Mouse (Mus musculus): ENCODE measurements around the gene Piwil1.
"Not testable (repeated sequence)": the region's sequence is repeated elsewhere in the genome, so short reads cannot be mapped to it uniquely, and the experiment has no call there.

The Piwil1 gene

GRCm38 (mm10) chr5:128708929-128709328 is 6.6 kb downstream of the Piwil1 start:
- DNase-seq (ENCODE audit: low read depth, low spot score), result no peak

DNA sequence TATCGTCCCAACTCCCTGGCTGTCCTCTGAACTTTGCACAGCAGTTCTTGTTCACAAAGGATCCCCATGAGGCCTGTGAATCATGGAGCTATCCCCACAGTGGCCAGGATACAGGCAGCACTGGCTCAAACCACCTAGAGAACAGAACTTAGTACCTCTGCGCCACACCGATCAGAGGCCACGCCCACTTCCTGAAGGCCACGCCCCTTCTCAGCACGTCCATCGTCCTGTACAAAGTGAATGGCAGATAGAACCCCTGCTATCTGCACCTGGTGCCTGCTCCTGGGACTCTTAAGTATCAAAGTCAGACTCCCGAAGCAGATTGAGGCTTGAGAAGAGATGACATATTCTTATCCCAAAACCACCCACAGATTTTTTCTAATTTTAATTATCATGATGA is 8.3 kb downstream of the Piwil1 start:
- no peak for DNase-seq (ENCODE audit: low read depth, low spot score)

DNA sequence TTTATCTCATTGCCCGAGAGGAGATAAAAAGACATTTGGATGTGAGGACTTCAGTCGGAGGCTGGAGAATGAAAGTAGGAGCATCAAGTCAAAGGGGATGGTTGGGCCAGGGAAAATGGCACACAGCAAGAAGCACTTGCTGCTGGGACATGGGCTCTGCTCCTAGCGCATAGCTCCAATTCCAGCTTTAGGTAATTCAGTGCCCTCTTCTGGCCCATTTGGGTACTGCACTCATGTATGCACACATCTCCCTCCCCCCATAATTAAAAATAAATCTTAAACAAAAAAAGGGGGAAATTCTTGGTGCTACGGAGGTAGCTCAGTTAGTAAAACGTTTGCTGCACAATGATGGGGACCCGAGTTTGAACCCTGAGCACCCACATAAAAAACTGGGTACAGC is 9.5 kb downstream of the Piwil1 start:
- DNase-seq (ENCODE audit: low read depth, low spot score), result no peak

- DNase-seq (ENCODE audit: low read depth, low spot score), result no peak
These were observed 12.8 kb downstream of the Piwil1 start for GRCm38 (mm10) chr5:128715171-128715570.

DNA sequence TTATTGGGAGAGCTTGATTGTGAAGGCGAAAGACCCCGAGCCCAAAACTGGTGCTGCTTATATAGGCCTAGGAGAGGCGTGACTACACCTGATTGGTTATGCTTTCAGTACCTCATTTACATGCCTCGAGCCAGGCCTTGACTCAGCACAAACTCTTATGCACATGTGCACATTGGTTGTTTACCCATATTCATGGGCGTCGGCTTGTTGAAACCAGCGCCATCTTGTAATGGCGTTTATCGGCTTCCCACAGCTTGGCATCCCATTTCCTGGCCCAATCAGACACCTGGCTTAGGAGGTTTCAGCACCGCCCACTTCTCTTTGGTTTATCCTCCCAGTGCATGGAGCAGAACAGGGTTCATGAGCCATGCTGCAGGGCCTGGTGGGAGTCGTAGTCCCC is 18.1 kb downstream of the Piwil1 start:
- not testable (repeated sequence) for DNase-seq (ENCODE audit: low read depth, low spot score)

DNA sequence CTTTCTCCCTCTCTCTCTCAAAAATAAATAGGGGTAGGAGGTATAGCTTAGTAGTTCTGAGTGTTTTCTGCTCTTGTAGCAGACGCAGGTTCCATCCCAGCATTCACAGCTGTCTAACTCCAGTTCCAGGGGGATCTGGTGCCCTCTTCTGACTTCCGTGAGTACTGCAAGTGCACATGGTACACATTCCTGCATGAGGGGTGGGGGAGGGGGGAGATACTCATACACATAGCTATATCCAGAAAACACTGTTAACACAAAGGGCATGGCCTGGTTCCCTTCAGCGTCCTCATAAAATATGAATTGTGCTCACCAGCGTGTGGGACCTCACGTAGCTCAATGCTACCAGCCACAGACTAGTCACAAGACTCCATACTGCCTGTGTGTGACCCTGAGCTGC is 27.0 kb downstream of the Piwil1 start:
- no peak for DNase-seq (ENCODE audit: low read depth, low spot score)

DNA sequence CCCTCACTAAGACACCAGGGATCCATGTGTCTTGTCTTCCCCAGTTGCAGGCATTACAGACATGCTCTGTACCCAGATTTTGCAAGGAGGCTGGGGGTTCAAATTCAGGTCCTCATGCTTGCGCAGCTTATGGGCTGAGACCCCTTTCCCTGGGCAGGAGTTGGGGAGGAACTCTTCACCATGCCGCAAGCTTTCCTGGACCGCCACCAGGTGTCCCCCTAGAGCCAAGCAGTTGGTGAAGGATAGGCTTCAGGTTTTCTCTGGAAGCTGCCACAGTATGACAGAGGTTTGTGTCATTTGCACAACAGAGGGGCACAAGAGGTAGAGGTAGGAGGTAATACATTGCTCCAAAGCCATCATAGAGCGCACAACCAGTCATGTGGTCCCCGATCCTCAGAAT is 28.3 kb downstream of the Piwil1 start:
- peak; percentile 40 for DNase-seq (ENCODE audit: low read depth, low spot score)

GRCm38 (mm10) chr5:128732416-128733014 is 30.2 kb downstream of the Piwil1 start:
- peak; percentile 29 for DNase-seq (ENCODE audit: low read depth, low spot score)

- peak; percentile 92 for DNase-seq (ENCODE audit: low read depth, low spot score)
These were observed 31.6 kb downstream of the Piwil1 start for GRCm38 (mm10) chr5:128733955-128734354.

- DNase-seq (ENCODE audit: low read depth, low spot score), result no peak
These were observed 33.6 kb downstream of the Piwil1 start for GRCm38 (mm10) chr5:128735921-128736320.

DNA sequence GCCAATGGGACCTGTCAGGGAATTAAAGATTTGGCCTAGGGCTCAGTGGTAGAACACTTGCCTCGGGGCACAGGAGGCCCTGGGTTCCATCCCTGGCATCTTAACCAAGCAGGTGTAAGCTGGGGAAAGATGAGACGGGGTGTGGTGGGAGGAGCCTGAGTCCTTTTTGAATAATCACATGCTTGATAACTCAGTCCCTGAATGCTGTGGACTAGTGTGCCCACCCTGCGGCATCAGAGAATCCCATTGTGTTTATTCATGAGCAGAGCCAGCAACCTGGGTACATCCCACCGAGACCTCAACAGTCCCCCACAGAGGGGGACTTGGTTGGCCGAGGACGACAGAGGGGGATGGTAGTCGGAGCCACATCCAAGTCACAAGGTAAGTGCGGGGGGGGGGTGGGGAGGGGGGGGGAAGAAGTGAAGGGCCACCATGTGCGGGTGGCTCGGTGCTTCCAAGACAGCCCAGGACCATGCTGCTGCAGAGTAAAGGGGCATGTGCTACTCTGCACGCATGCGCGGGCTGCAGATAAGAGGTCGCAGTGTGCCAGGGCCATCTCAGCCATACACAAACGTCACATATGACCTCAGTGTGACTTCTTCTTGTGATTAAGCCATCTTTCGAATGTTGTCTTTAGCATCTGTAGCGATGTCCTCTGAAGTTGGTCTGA is 37.0 kb downstream of the Piwil1 start:
- DNase-seq (ENCODE audit: low read depth, low spot score), result no peak

GRCm38 (mm10) chr5:128739838-128740171 is 37.5 kb downstream of the Piwil1 start:
- no peak for DNase-seq (ENCODE audit: low read depth, low spot score)

DNA sequence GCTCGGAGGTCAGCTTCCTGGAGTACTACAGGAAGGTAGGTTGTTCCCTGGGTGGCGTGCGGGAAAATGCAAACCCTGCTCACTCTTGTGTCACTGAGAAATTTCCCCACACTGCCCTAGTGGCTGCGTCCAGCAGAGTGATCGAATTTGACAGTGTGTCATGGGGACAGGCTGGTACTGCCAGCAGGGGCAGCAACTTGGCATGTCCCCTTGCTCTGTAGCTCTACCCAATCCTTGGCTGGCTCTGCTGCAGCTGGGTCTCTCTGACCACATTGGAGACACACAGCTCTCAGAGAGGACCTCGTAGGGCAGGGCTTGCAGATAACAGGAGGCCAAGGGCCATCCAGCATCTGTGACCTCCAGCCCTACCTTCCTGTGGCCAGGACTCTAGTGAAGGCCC is 42.0 kb downstream of the Piwil1 start:
- DNase-seq (ENCODE audit: low read depth, low spot score), result no peak

DNA sequence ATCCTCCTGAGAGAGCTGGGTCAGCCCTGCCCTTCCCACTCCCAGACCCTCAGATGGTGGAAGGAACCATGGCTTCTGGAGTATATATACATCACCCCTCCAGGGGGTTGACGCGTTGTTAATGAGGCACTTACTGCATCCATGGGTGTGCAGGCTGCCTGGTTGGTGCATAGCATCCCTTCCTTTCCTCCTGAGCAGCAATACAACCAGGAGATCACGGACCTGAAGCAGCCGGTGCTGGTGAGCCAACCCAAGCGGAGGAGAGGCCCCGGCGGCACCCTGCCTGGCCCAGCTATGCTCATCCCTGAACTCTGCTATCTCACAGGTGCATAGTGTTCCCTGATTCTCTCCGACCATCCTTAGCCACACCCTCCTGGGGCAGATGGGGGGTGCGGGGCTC is 42.9 kb downstream of the Piwil1 start:
- DNase-seq (ENCODE audit: low read depth, low spot score), result no peak

DNA sequence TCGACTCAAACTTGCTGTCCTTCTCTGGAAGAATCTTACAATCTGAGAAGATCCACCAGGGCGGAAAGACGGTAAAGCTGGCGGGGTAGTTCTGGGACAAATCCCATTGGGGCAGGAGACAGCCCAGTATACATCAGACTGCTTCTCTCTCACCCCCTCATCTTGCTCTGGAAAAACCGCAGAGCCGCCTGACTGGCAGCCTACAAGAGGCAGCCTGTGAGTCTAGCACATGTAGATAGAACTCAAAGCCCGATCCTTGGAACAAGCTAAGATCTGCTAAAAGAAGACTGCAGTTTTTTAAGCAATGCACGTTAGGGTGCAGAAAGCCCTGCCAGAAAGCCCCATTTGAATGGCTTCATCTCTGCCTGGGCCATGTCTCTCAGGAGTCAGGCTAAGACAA is 43.9 kb downstream of the Piwil1 start:
- no peak for DNase-seq (ENCODE audit: low read depth, low spot score)

GRCm38 (mm10) chr5:128761118-128761517 is 58.8 kb downstream of the Piwil1 start:
- no peak for DNase-seq (ENCODE audit: low read depth, low spot score)

DNA sequence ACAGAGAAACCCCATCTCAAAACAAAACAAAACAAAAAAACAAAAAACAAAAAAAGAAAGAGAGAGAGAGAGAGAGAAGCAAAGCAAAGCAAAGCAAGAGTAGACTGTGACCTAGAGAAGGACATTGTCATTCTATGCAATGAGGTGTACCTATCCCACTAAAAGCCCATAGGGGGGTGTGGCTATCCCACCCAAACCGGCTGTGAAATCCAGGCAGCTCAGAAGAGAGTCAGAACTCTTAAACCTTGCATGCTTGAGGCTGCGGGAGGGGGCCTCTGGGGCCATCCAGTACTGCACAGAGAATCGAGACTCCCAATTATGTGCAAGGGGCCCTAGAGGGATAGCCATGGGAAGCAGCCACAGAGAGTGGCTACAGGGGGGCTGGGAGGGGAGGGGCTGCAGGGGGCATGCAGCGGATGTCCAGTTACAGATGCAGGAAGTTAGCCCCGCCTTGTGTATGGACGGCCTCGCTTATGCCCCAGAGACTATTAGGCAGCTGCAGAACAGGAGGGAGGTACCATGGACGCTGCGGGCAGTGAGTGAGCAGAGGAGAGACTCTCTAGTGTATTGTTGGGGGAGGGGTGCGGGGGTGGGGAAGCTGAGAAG is 66.8 kb downstream of the Piwil1 start:
- DNase-seq (ENCODE audit: low read depth, low spot score), result no peak

DNA sequence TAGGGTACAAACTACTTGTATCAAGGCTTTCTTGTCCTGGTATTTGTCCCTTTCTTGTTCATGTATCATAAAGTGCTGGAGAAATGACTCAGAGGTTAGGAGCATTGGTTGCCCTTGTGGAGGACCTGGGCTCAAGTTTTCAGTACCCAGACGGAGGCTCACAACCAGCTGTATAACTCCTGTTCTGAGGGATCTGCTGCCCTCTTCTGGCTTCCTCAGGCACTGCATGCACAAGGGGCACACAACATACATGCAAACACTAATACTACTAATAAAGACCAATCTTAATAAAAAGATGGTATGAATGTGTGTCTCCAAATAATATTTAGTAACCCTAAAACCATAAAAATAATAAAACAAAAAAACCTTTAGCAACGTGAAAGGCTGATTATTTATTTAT is 74.1 kb downstream of the Piwil1 start:
- no peak for DNase-seq (ENCODE audit: low read depth, low spot score)

- no peak for DNase-seq (ENCODE audit: low read depth, low spot score)
These were observed 79.3 kb downstream of the Piwil1 start for GRCm38 (mm10) chr5:128781621-128782020.

DNA sequence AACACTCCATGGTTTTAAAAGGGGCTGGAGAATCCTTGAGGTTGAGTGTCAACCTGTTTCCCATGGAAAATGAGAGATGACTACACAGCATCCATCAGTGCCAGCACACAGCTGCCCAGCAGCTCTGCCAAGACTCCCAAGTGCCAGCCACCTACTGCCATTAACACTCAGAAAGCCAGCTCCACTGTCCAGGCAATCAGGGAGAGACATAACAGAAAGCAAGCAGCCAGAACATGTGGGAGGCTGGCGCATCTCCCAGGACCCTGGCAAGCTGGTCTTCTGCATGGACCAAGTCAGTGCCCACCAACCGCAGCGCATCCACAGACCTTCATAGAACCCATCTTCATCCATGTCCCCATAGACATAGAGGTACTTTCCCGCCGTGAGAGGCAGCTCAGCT is 98.3 kb downstream of the Piwil1 start:
- DNase-seq (ENCODE audit: low read depth, low spot score), result no peak
